Mouse (Mus musculus) embryo, embryonic 11 days (tissue): ENCODE measurements at regions not wholly inside any gene's neighbourhood (a gene's known extent, or its start where the extent isn't known, plus 50 kb on each side); places are given as distances from the start of the nearest gene placed in this dataset.

Source experiments
- DNase-seq: peaks from one replicate; pipeline ENCODE4 v3.0.0-alpha.2; 2015

GRCm38 (mm10) chr6:16572828-16573227 is 325.4 kb downstream of the Tfec start:
- DNase-seq = peak; percentile 53

GRCm38 (mm10) chr6:16551945-16552673 is 346.1 kb downstream of the Tfec start:
- DNase-seq = no peak

DNA sequence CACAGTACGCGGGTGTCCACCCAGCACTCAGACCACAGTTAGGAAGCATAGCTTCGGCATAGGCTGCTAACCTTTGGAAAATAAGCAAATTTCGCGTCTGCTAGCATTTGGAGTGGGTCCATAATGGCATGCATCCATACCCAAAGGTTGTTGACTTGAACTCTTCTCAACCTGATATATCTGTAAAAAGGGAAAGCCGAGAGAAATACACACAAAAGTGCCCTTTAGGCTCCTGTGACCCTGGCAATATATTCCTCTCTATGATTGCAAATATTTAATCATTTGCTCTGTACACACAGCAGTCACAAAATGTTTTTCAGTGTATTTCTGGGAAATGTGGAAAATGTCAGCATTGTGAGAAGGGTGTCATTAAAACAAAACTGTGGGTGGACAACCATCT is 347.1 kb downstream of the Tfec start:
- no peak for DNase-seq

GRCm38 (mm10) chr6:16550445-16550844 is 347.8 kb downstream of the Tfec start:
- DNase-seq = peak; percentile 58

- no peak for DNase-seq
Measured at GRCm38 (mm10) chr6:16514054-16514453, 384.2 kb downstream of the Tfec start.

DNA sequence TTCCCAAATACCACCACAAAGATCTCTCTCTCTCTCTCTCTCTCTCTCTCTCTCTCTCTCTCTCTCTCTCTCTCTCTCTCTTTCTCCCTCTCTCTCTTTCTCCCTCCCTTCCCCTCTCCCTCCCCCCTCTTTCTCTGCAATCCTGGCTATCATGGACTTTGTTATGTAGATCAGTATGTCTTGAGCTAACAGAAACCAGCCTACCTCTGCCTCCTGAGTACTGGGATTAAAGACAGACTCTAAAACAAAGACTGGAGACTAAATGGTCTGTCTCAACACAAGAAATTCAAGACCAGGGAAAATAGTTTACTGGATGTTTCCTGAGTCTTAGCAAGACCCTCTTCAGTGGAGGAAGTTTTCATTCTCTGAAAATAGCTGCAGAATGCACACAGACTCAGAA is 384.7 kb downstream of the Tfec start:
- no peak for DNase-seq

DNA sequence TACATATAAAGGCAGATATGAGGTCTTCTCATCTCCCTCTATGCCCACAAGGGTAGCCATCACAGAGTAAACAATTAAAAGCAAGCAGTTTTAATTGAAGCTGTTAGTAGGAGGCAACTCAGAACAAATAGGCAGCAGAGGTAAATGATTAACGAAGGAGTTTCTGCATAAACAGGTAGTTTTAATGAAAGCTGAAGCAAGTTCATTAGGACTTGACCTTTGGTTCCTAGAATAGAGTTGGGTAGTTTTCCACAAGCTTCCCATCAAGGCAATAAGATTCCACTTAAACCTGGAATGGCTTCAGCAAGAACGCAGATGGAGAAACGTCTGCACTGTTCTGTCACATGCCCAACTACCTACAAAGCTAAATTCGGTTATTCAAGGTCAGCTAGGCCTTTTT is 394.4 kb downstream of the Tfec start:
- no peak for DNase-seq

DNA sequence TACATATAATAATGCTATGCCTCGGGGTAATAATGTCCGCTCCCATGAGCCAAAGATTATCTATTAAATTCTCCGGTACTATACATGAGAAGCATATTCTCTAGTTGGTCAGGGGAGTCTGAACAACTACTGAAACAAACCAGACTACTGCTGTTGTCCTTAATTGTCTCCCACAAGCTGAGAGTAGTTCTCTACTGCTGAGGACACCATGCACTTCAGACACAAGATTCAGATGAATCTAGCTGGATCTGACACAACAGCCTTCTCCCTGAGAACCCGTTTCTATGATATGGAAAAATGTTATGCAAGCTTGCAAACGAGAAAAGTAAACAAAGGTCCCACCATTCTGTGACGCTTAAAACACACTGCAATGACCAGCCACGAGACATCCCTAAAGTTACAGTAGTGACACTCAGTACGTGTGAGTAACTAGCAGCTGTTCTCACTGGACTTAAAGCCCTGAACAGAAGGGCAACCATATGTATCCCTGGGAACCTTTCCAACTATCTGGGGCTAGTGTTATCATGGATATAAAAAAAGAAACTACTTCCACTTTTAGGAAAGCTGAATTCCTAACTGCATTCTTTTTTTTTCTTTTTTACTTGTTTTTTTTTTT is 411.1 kb downstream of the Tfec start:
- DNase-seq = no peak

DNA sequence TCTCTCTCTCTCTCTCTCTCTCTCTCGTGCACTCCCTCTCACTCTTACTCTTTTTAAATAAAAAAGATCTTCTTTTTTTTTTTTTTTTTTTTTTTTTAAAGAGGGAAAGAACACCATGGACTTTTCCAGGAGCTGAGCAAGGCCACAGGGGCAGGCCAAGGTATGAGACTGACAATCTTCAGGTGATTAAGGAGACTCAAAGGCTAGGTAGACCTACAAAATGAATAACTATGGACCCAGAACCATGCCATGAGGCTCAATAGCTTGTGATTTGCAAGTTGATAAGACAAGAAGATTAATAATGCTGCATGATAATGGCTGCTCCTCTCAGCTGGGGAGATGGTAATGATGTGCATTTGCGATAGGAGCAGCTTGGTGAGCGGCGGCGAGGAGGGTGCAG is 414.9 kb downstream of the Tfec start:
- no peak for DNase-seq

- no peak for DNase-seq
Measured at GRCm38 (mm10) chr6:16468693-16469375, 429.4 kb downstream of the Tfec start.

GRCm38 (mm10) chr6:16458279-16458678 is 440.0 kb downstream of the Tfec start:
- no peak for DNase-seq
